Mouse (Mus musculus): ENCODE measurements around the gene Tmem132a. TPM values are rescaled to one million over a fixed set of nuclear protein-coding genes. Genes with fewer than 3 reads are reported as not detected.

Gene Tmem132a
- polyA plus RNA-seq, 1 experiment from 2014 or later: 188 TPM

GRCm38 (mm10) chr19:10897491-10897890 lies 27.8 kb upstream of the Tmem132a start:
- H3K27ac ChIP-seq (replicated peaks): no peak overlapping the region
- H3K9ac ChIP-seq: no peak overlapping the region
- ATAC-seq (ENCODE audit: low FRiP score, low read depth): no peak
- WGBS: 92% methylated on average over 8 of the region's 8 CpGs
- no peaks in the 10 kb centered on the region for H3K9me3 ChIP-seq
- H3K4me3 ChIP-seq: no peak overlapping the region
- H3K4me1 ChIP-seq (replicated peaks): peaks cover 19% of the 10 kb centered on the region
- H3K27me3 ChIP-seq: no peaks in the 10 kb centered on the region
- H3K36me3 ChIP-seq: peaks cover 48% of the 10 kb centered on the region
- H3K4me2 ChIP-seq: no peak overlapping the region

GRCm38 (mm10) chr19:10896849-10897248 lies 27.1 kb upstream of the Tmem132a start:
- Histone ChIP-seq H3K27ac (replicated peaks) (no peak overlapping the region), H3K9ac (no peak overlapping the region)
- 89% methylated on average over 7 of the region's 7 CpGs for WGBS

GRCm38 (mm10) chr19:10895708-10896107 lies 26.0 kb upstream of the Tmem132a start:
- H3K9ac ChIP-seq: peak overlapping the region; percentile 92
- H3K36me3 ChIP-seq: peaks cover 31% of the 10 kb centered on the region
- H3K4me2 ChIP-seq: peak overlapping the region; percentile 77
- H3K4me1 ChIP-seq (replicated peaks): peaks cover 19% of the 10 kb centered on the region
- H3K9me3 ChIP-seq: no peaks in the 10 kb centered on the region
- ATAC-seq (ENCODE audit: low FRiP score, low read depth): no peak; the same call in 1 of the 2 replicates
- peak overlapping the region; percentile 95 for H3K4me3 ChIP-seq
- 2% methylated on average over 16 of the region's 16 CpGs for WGBS
- no peaks in the 10 kb centered on the region for H3K27me3 ChIP-seq
- H3K27ac ChIP-seq (replicated peaks): peak overlapping the region; percentile 95

More at GRCm38 (mm10) chr19:10896849-10897248, 27.1 kb upstream of the Tmem132a start:
- H3K36me3 ChIP-seq: peaks cover 42% of the 10 kb centered on the region
- peak overlapping the region; percentile 95; the same call in 1 of the 2 replicates for H3K4me3 ChIP-seq
- H3K9me3 ChIP-seq: no peaks in the 10 kb centered on the region
- H3K4me2 ChIP-seq: peak overlapping the region; percentile 77
- ATAC-seq (ENCODE audit: low FRiP score, low read depth): no peak
- H3K27me3 ChIP-seq: no peaks in the 10 kb centered on the region
- H3K4me1 ChIP-seq (replicated peaks): peaks cover 19% of the 10 kb centered on the region

- peak; percentile 97 for ATAC-seq (ENCODE audit: low FRiP score, low read depth)
- Histone ChIP-seq H3K9ac (peak within 1 kb of the TSS; percentile 92), H3K4me2 (peak within 1 kb of the TSS; percentile 77), H3K4me1 (replicated peaks) (peaks cover 19% of the 10 kb centered on the region), H3K27ac (replicated peaks) (peak within 1 kb of the TSS; percentile 95), H3K4me3 (peak within 1 kb of the TSS; percentile 95), H3K27me3 (no peaks in the 10 kb centered on the region), H3K9me3 (no peaks in the 10 kb centered on the region), H3K36me3 (peaks cover 24% of the 10 kb centered on the region)
- 0% methylated on average over 43 of the region's 43 CpGs for WGBS
These were observed 25.3 kb upstream of the Tmem132a start, which contains the start of gene Prpf19 for GRCm38 (mm10) chr19:10895016-10895528. Gene Prpf19 (plus strand): TSS chr19:10895231.

- H3K36me3 ChIP-seq: no peaks in the 10 kb centered on the region
- H3K9ac ChIP-seq: no peak overlapping the region
- WGBS: 89% methylated on average over 3 of the region's 3 CpGs
- no peaks in the 10 kb centered on the region for H3K27me3 ChIP-seq
- ATAC-seq (ENCODE audit: low FRiP score, low read depth): no peak
- H3K27ac ChIP-seq (replicated peaks): no peak overlapping the region
- H3K9me3 ChIP-seq: no peaks in the 10 kb centered on the region
- no peak overlapping the region for H3K4me3 ChIP-seq
- H3K4me1 ChIP-seq (replicated peaks): peaks cover 14% of the 10 kb centered on the region
- no peak overlapping the region for H3K4me2 ChIP-seq
These were observed 22.5 kb upstream of the Tmem132a start for GRCm38 (mm10) chr19:10892201-10892600.

- H3K9me3 ChIP-seq: 0 out of 2 replicates have a peak, but pooled peaks cover 2% of the 10 kb centered on the region
- no peaks in the 10 kb centered on the region for H3K36me3 ChIP-seq
- under 1% methylated on average over 49 of the region's 49 CpGs for WGBS
These were observed 11.8 kb upstream of the Tmem132a start, which contains the start of gene Tmem109 for GRCm38 (mm10) chr19:10881426-10882154. Gene Tmem109 (minus strand): TSS chr19:10882001.

GRCm38 (mm10) chr19:10880975-10881425 lies 11.3 kb upstream of the Tmem132a start:
- H3K4me1 ChIP-seq (replicated peaks): peaks cover 35% of the 10 kb centered on the region
- H3K9me3 ChIP-seq: 0 out of 2 replicates have a peak, but pooled peaks cover 2% of the 10 kb centered on the region
- peak overlapping the region; percentile 97 for H3K4me2 ChIP-seq
- ATAC-seq (ENCODE audit: low FRiP score, low read depth): no peak
- 0% methylated on average over 14 of the region's 14 CpGs for WGBS
- peak overlapping the region; percentile 78 for H3K9ac ChIP-seq
- no peaks in the 10 kb centered on the region for H3K36me3 ChIP-seq
- no peaks in the 10 kb centered on the region for H3K27me3 ChIP-seq
- H3K4me3 ChIP-seq: peak overlapping the region; percentile 84
- H3K27ac ChIP-seq (replicated peaks): peak overlapping the region; percentile 100

More at GRCm38 (mm10) chr19:10881426-10882154, 11.8 kb upstream of the Tmem132a start, which contains the start of gene Tmem109:
- Histone ChIP-seq H3K4me2 (peak within 1 kb of the TSS; percentile 97), H3K27ac (replicated peaks) (peak within 1 kb of the TSS; percentile 100), H3K27me3 (no peaks in the 10 kb centered on the region), H3K4me1 (replicated peaks) (peaks cover 34% of the 10 kb centered on the region), H3K9ac (peak within 1 kb of the TSS; percentile 78), H3K4me3 (peak within 1 kb of the TSS; percentile 84)
- ATAC-seq (ENCODE audit: low FRiP score, low read depth): peak; percentile 94

- ATAC-seq (ENCODE audit: low FRiP score, low read depth): no peak
- peak overlapping the region; percentile 84 for H3K4me3 ChIP-seq
- peak overlapping the region; percentile 97 for H3K4me2 ChIP-seq
- peak overlapping the region; percentile 78; the same call in 1 of the 2 replicates for H3K9ac ChIP-seq
- H3K4me1 ChIP-seq (replicated peaks): peaks cover 38% of the 10 kb centered on the region
- WGBS: 42% methylated on average over 6 of the region's 7 CpGs
- H3K36me3 ChIP-seq: no peaks in the 10 kb centered on the region
- no peaks in the 10 kb centered on the region for H3K27me3 ChIP-seq
- H3K9me3 ChIP-seq: 0 out of 2 replicates have a peak, but pooled peaks cover 2% of the 10 kb centered on the region
- peak overlapping the region; percentile 100 for H3K27ac ChIP-seq (replicated peaks)
These were observed 10.6 kb upstream of the Tmem132a start for GRCm38 (mm10) chr19:10880085-10880974.

GRCm38 (mm10) chr19:10878201-10878837 lies 8.6 kb upstream of the Tmem132a start:
- H3K36me3 ChIP-seq: peaks cover 12% of the 10 kb centered on the region
- no peak overlapping the region for H3K4me2 ChIP-seq
- ATAC-seq (ENCODE audit: low FRiP score, low read depth): no peak
- no peak overlapping the region for H3K9ac ChIP-seq
- peaks cover 38% of the 10 kb centered on the region for H3K4me1 ChIP-seq (replicated peaks)
- no peaks in the 10 kb centered on the region for H3K27me3 ChIP-seq
- H3K4me3 ChIP-seq: no peak overlapping the region
- no peak overlapping the region for H3K27ac ChIP-seq (replicated peaks)
- WGBS: 93% methylated on average over 7 of the region's 7 CpGs
- H3K9me3 ChIP-seq: no peaks in the 10 kb centered on the region

- H3K9ac ChIP-seq: no peak overlapping the region
- H3K4me2 ChIP-seq: no peak overlapping the region
- ATAC-seq (ENCODE audit: low FRiP score, low read depth): no peak
- H3K9me3 ChIP-seq: no peaks in the 10 kb centered on the region
- H3K27me3 ChIP-seq: no peaks in the 10 kb centered on the region
- H3K36me3 ChIP-seq: peaks cover 33% of the 10 kb centered on the region
- no peak overlapping the region for H3K27ac ChIP-seq (replicated peaks)
- whole genome bisulfite sequencing: 77% methylated on average over 14 of the region's 14 CpGs
- H3K4me1 ChIP-seq (replicated peaks): peaks cover 36% of the 10 kb centered on the region
- no peak overlapping the region for H3K4me3 ChIP-seq
These were observed 1.7 kb upstream of the Tmem132a start for GRCm38 (mm10) chr19:10871328-10871961.

GRCm38 (mm10) chr19:10870676-10871075 lies 936 bp upstream of the Tmem132a start:
- WGBS: 90% methylated on average over 3 of the region's 3 CpGs
- Histone ChIP-seq H3K27me3 (no peaks in the 10 kb centered on the region), H3K36me3 (peaks cover 38% of the 10 kb centered on the region), H3K9ac (no peak overlapping the region), H3K4me2 (no peak overlapping the region), H3K9me3 (no peaks in the 10 kb centered on the region), H3K27ac (replicated peaks) (peak overlapping the region; percentile 93), H3K4me1 (replicated peaks) (peaks cover 32% of the 10 kb centered on the region), H3K4me3 (no peak overlapping the region)
- no peak for ATAC-seq (ENCODE audit: low FRiP score, low read depth)

Measured in hindbrain, embryonic 15.5 days (tissue).